Mouse (Mus musculus) granulocyte monocyte progenitor cell, adult 5-6 weeks (primary cell): Measurements from ENCODE around the gene Amer2. TPM values are rescaled to one million over a fixed set of nuclear protein-coding genes. Genes with fewer than 3 reads are reported as not detected.

Experiments used
- total RNA-seq, 2 experiments: library from RNA; stranded (forward) in 1 of 2; stranded (reverse) in 1 of 2; fragments of 200-712, 200-1000 nt in 1 of 2; fragments of >200 nt in 1 of 2; fragmentation: Nextera tagmentation in 1 of 2; gene quantifications; 2 replicates each; pipeline ENCODE4 v1.2.3; 2014 to 2017

Gene Amer2
- total RNA-seq, 2 experiments from 2014 or later, result 0.15 TPM; not detected in 1

Other genes starting within 250 kb of the Amer2 start
- 0.21 and 1.3 TPM in 2 replicates for gene Atp8a2, start 176.1 kb upstream of the Amer2 start, total RNA-seq (2014; fragmentation: Nextera tagmentation)
- gene Atp8a2, start 176.1 kb upstream of the Amer2 start, total RNA-seq (2017), result 0.56 and 1.3 TPM in 2 replicates
- gene Nupl1, start 121.8 kb upstream of the Amer2 start, total RNA-seq (2014; fragmentation: Nextera tagmentation), result not detected in 2 replicates
- gene Nupl1, start 121.8 kb upstream of the Amer2 start, total RNA-seq (2017), result not detected in 2 replicates
- gene Gm49336, start 121.8 kb upstream of the Amer2 start, total RNA-seq (2014; fragmentation: Nextera tagmentation), result 65.9 and 67.1 TPM in 2 replicates
- 96.8 and 138 TPM in 2 replicates for gene Gm49336, start 121.8 kb upstream of the Amer2 start, total RNA-seq (2017)
- gene Mtmr6, start 108.0 kb upstream of the Amer2 start, total RNA-seq (2014; fragmentation: Nextera tagmentation), result 32.9 and 36.1 TPM in 2 replicates
- gene Mtmr6, start 108.0 kb upstream of the Amer2 start, total RNA-seq (2017), result 69.7 and 70.7 TPM in 2 replicates